Mouse (Mus musculus) testis, adult 2 months (tissue): Measurements from ENCODE around the gene Aunip. TPM values are rescaled to one million over a fixed set of nuclear protein-coding genes. Genes with fewer than 3 reads are reported as not detected.

Source experiments
- H3K27ac ChIP-seq: fragments of 200-500 bp; 2 replicates; pipeline ENCODE4 v1.5.1; 2012; ENCODE audit warnings: low read depth, low read length; ENCODE audit not compliant: control insufficient read depth, insufficient read depth
- H3K27me3 ChIP-seq: fragments of 200-500 bp; 2 replicates; pipeline ENCODE4 v1.6.1; 2012; ENCODE audit warnings: mild to moderate bottlenecking, low read length, moderate library complexity; ENCODE audit not compliant: control insufficient read depth, insufficient read depth
- H3K36me3 ChIP-seq: fragments of 200-500 bp; 2 replicates; pipeline ENCODE4 v1.6.1; 2012; ENCODE audit warnings: mild to moderate bottlenecking, low read length; ENCODE audit not compliant: control insufficient read depth, insufficient read depth
- H3K4me1 ChIP-seq: fragments of 200-500 bp; 2 replicates; pipeline ENCODE4 v1.6.1; 2012; ENCODE audit warnings: low read length; ENCODE audit not compliant: control insufficient read depth, insufficient read depth
- H3K4me3 ChIP-seq: fragments of 200-500 bp; 2 replicates; pipeline ENCODE4 v1.5.1; 2012; ENCODE audit warnings: low read depth, mild to moderate bottlenecking, low read length, moderate library complexity, mixed read lengths; ENCODE audit not compliant: control insufficient read depth
- CTCF ChIP-seq: fragments of 200-500 bp; IDR thresholded peaks from 2 replicates; pipeline ENCODE4 v1.5.1; 2012; ENCODE audit warnings: low read depth, mild to moderate bottlenecking, inconsistent platforms, low read length, moderate library complexity; ENCODE audit not compliant: control insufficient read depth, insufficient read depth, insufficient replicate concordance
- POLR2A ChIP-seq: fragments of 200-500 bp; IDR thresholded peaks from 2 replicates; pipeline ENCODE4 v1.6.1; 2012; ENCODE audit warnings: low read depth, mild to moderate bottlenecking, inconsistent platforms, low read length, moderate library complexity; ENCODE audit not compliant: control insufficient read depth
- polyA plus RNA-seq: library from polyadenylated mRNA; depleted of rRNA; stranded (reverse); fragments of >200 nt; gene quantifications from 2 replicates; pipeline ENCODE4 v1.2.3, GENCODE M21; 2012

Aunip gene
- polyA plus RNA-seq, 1 experiment = 3.8 TPM

DNA sequence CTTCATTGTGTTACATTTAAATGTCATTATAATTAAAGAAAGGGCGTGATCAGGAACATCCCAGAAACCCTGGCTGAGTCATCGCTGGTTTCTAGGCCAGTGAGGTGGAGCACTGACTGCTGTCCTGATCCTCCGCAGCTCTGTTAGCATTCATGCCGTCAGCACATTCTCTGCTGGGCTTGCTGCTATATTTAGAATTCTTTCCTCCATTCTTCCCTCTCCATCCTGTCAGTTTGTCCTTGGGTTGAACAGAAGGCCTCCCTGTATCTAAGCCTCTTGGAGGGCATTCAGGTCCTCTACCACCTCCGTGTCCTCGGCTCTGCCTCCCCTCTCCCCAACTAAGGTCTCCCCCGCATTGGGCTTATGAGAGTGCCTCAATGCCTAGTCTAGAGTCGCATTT, 6.2 kb downstream of the Aunip start:
- Histone ChIP-seq H3K4me1 (peaks cover 9% of the 10 kb centered on the region), H3K4me3 (no peak overlapping the region), H3K27me3 (no peaks in the 10 kb centered on the region), H3K36me3 (no peaks in the 10 kb centered on the region), H3K27ac (peak overlapping the region; percentile 77)
- TF ChIP-seq POLR2A = 0 out of 2 replicates have a peak, but pooled peaks have one; percentile 27
- no peak for TF ChIP-seq CTCF

GRCm38 (mm10) chr4:134517719-134518118, 6.9 kb downstream of the Aunip start:
- H3K27me3 ChIP-seq = no peaks in the 10 kb centered on the region
- peaks cover 8% of the 10 kb centered on the region for H3K4me1 ChIP-seq
- no peaks in the 10 kb centered on the region; the same call in 1 of the 2 replicates for H3K36me3 ChIP-seq
- H3K4me3 ChIP-seq = no peak overlapping the region
- TF ChIP-seq POLR2A (no peak), CTCF (no peak)
- H3K27ac ChIP-seq = peak overlapping the region; percentile 77

DNA sequence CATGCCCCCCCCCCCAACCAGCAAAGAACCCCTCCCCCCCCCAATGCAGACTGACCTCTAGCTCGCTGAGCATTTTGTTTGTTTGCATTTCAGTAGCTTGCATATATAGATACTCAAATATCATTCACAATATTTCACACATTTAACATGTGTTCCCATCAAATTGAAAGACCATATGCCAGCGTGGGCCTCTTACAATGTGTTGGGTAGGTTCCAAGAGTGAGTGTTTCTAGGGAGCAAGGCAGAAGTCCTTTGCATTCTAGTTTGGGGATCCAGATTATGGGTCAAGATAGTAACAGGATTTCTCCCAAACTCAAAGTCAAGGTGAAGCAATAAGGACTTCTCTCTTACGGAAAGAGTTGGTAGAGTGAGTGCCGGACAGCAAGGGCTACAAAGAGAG, 7.7 kb downstream of the Aunip start:
- no peaks in the 10 kb centered on the region; the same call in 1 of the 2 replicates for H3K36me3 ChIP-seq
- TF ChIP-seq POLR2A (no peak), CTCF (no peak)

DNA sequence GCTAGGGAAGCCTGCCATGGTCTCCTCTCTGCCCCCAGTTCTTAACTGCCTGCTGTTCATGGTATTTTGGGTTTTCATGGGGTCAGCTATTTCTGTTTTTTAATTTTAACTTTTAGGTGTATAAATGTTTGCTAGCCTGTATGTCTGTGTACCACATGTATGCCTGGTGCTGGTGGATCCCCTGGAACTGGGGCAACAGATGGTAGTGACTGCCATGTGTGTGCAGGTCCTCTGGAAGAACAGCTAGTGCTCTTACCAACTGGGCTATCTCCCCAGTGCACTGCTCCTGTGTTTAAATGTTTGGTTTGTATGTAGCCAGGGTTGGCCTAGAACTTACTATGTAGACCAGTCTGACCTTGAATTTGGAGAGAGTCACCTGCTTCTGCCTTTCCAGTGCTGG, 8.5 kb downstream of the Aunip start:
- no peaks in the 10 kb centered on the region; the same call in 1 of the 2 replicates for H3K36me3 ChIP-seq
- no peak overlapping the region for H3K27ac ChIP-seq
- peaks cover 8% of the 10 kb centered on the region for H3K4me1 ChIP-seq
- H3K4me3 ChIP-seq = no peak overlapping the region
- TF ChIP-seq CTCF (no peak), POLR2A (no peak)
- no peaks in the 10 kb centered on the region for H3K27me3 ChIP-seq

More for the DNA sequence above, 7.7 kb downstream of the Aunip start:
- Histone ChIP-seq H3K27ac (no peak overlapping the region), H3K27me3 (no peaks in the 10 kb centered on the region), H3K4me1 (peaks cover 8% of the 10 kb centered on the region), H3K4me3 (no peak overlapping the region)

DNA sequence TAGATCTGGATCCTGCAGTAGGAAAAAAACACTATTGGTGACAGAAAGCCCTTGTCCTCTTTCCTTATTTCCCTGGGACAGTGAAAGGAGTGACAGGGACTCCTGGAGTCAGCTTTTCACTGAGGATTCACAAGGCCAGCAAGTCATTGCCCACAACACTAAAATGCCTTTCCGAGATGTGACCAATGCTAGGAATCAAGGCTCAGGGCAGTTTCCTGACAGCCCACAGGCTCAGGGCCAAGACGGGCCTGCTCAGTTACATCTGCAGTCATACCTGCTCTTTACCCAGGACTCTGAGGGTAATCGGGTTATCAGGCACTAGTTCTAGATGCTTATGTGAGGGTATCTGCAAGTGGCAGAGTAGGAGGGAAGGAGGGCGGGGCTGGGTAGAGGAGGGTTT, 12.6 kb downstream of the Aunip start:
- Histone ChIP-seq H3K4me1 (0 out of 2 replicates have a peak, but pooled peaks cover 3% of the 10 kb centered on the region), H3K36me3 (peaks cover 6% of the 10 kb centered on the region)
- TF ChIP-seq POLR2A (no peak), CTCF (no peak)

GRCm38 (mm10) chr4:134525806-134526205, 15.0 kb downstream of the Aunip start:
- Histone ChIP-seq H3K27me3 (no peaks in the 10 kb centered on the region), H3K36me3 (peaks cover 8% of the 10 kb centered on the region), H3K27ac (no peak overlapping the region), H3K4me1 (no peaks in the 10 kb centered on the region), H3K4me3 (no peak overlapping the region)
- TF ChIP-seq POLR2A (no peak), CTCF (no peak)

More for the DNA sequence above, 12.6 kb downstream of the Aunip start:
- no peak overlapping the region for H3K27ac ChIP-seq
- H3K27me3 ChIP-seq = no peaks in the 10 kb centered on the region
- H3K4me3 ChIP-seq = no peak overlapping the region

DNA sequence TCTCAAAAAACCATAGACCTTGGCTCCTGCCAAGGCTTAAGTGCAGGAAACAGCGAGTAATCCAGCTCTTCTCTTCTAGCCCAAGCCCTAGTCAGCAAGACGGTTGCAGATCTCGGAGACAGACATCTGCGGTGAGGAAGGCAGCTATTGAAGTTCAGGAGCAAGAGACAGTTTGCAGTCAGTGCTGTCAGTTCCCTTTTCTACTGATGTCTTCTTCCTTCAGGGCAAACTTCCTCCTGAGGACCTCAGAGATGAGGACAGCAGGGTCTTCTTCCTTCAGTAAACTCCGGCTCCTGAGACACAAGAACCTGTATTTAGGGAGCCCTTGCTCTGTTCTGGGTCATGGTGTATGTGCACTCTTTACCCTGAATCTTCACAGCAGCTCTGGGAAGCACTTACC, 15.4 kb downstream of the Aunip start:
- Histone ChIP-seq H3K4me1 (no peaks in the 10 kb centered on the region), H3K36me3 (peaks cover 11% of the 10 kb centered on the region), H3K4me3 (no peak overlapping the region), H3K27ac (no peak overlapping the region), H3K27me3 (no peaks in the 10 kb centered on the region)
- no peak for TF ChIP-seq CTCF
- no peak for TF ChIP-seq POLR2A
